Mouse (Mus musculus) kidney, adult 9 months (tissue): ENCODE measurements around the gene Mttp.

ENCODE experiments used
- DNase-seq: peaks from one replicate; pipeline ENCODE4 v3.0.0; 2022

Mttp gene

DNA sequence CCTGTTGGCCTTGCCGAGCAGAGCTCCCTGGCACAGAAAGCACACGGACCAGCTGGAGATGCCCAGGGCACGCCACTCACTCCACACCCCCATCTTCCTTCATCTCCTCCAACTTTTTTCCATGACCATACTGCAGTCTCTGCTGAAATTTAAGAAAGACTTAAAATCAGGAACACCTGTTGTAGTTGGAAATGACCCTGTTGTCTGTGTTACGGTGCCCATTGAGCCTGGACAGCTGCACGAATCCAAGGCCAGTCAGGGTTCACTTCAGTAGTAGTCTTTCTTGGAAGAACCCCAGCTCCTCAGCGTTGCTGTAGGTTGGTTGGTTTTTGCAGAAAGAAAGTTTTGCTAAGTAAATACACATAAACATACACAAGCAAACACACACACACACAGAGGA lies 95.2 kb downstream of the Mttp start:
- DNase-seq = no peak

DNA sequence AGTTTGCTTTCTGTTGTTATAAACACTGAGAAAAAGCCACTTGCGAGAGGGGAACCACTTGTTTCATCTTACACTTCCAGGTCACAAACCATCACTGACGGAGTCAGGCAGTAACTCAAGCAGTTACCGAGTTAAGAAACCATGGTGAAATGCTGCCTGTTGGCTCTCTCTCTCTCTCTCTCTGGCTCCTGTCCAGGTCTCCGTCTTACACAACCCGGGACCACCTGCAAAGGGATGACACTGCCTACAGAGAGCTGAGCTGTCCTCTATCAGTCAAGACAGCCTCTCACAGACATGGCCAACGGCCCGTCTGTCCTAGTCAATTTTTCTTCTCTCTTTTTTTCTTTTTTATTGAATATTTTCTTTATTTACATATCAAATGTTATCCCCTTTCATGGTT lies 101.5 kb downstream of the Mttp start:
- no peak for DNase-seq

DNA sequence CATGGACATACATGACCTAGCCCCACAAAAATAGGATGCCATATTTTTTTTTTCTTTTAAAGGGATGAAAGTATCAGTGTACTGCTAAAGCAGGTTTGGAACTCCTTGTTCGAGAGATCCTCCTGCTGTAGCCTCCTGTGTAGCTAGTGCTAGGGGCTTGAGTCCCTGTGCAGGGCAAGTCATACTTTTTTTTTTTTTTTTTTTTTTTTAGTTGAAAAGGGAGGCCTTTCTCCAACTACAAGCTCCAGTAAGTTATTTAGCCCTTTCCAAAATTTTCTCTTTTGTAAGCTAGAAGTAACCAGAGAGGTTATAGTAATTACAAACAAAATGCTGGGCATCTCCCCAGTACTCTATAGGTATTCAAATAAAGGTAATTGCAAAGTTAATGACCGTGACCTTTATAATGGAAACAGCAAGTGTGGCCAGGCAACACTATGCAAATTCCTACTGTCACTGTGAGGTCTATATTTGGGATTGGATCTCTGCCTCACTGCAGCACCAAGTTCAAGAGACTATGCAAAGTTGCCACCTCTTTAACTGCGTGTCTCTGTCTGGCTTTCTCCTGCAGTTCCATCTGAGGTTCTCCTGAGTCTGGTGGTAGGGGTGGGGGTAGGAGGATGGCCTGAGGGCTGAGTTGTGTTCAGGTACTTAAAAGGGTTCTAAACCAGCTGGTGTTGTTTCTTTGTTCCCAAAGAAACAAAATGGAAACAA lies 103.0 kb downstream of the Mttp start:
- DNase-seq = no peak

DNA sequence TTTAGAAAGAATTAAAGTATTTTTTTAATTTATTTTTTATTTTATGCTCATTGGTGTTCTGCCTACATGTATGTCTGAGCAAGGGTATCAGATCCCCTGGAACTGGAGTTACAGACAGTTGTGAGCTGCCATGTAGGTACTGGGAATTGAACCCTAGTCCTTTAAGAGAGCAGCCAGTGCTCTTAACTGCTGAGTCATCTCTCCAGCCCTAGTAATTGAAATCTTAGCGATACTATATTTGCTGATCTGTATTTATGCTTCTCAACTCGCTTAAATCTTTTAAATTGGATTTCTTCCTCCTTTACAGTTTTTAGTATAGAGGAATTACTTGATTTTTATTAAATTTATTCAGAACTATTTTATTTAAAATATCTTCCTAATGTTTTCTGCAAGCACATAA lies 103.8 kb downstream of the Mttp start:
- DNase-seq = no peak
